Mouse (Mus musculus) hindlimb bud, embryonic 11.5 days (tissue): ENCODE data around the gene Vmn1r228.

Experiments used
- DNase-seq: peaks from one replicate; pipeline ENCODE4 v3.0.0-alpha.2; 2012; ENCODE audit warnings: low read depth, low spot score; ENCODE audit errors: extremely low spot score

The Vmn1r228 gene

GRCm38 (mm10) chr17:20786057-20786456 lies at the start of gene Vmn1r228:
TSS of gene Vmn1r228 (minus strand) at chr17:20786157.
- DNase-seq: no peak

GRCm38 (mm10) chr17:20811255-20811654 lies 25.3 kb upstream of the Vmn1r228 start, which contains the start of gene Vmn1r229:
TSS of gene Vmn1r229 (plus strand) at chr17:20811555.
- no peak for DNase-seq

- DNase-seq: no peak
These were observed 56.4 kb downstream of the Vmn1r228 start, which contains the start of gene Vmn1r227 for GRCm38 (mm10) chr17:20729543-20729942. TSS of gene Vmn1r227 (plus strand) at chr17:20729843.
